Mouse (Mus musculus) Patski (cell line): ENCODE measurements at regions not wholly inside any gene's neighbourhood (a gene's known extent, or its start where the extent isn't known, plus 50 kb on each side); places are given as distances from the start of the nearest gene placed in this dataset.
A peak's percentile ranks its signal among the peaks of the same experiment; 100 is the strongest.
"Not testable (repeated sequence)": the region's sequence is repeated elsewhere in the genome, so short reads cannot be mapped to it uniquely, and the experiment has no call there.

ENCODE experiments used
- ATAC-seq: fragments of 100-300 bp; one replicate; pipeline ENCODE4 v1.8.0; 2021
- CTCF ChIA-PET: fragments of 350-600 bp; sonication (Branson Sonifier 250); formaldehyde crosslinking; loops from one replicate; lab custom pipeline; 2022; ENCODE audit warnings: inconsistent platforms; lab: Charles Lee
- POLR2A ChIA-PET: fragments of 350-600 bp; sonication (Branson Sonifier 250); formaldehyde crosslinking; loops from one replicate; lab custom pipeline; 2022; ENCODE audit warnings: antibody characterized with exemption, inconsistent platforms; lab: Charles Lee
- DNase-seq: peaks from one replicate; pipeline ENCODE4 v3.0.0-alpha.2; 2011; ENCODE audit warnings: low read depth, low spot score
- H3K27me3 ChIP-seq: fragments of 371-371 bp; one replicate; pipeline ENCODE4 v1.5.1; 2021
- CTCF ChIP-seq: fragments of 100-300 bp; IDR thresholded peaks from one replicate; pipeline ENCODE4 v1.5.1; 2021
- in situ Hi-C: fragments of 300-500 bp; cut with MboI; formaldehyde crosslinking; loops from 3 replicates; pipeline ENCODE4 v1.11.1; 2018; ENCODE audit warnings: low pct_unique_long_range_greater_than_20kb, mixed read lengths

- ATAC-seq, CTCF ChIA-PET, DNase-seq, POLR2A ChIA-PET, H3K27me3 ChIP-seq: not testable (repeated sequence)
- in situ Hi-C loops, result loop anchor here (5.0 kb wide), 1 partner anchor 35 kb away; no protein-coding TSS in a partner anchor
- TF ChIP-seq CTCF, result peak; percentile 45
These were observed 2447.9 kb upstream of the Gm8797 start for GRCm38 (mm10) chr3:3302657-3303056.

- CTCF ChIA-PET, result interaction anchor here (1.7 kb wide), 1 partner anchor 9 kb away, joined by 4 read pairs; no protein-coding TSS in a partner anchor
- TF ChIP-seq CTCF, result peak; percentile 28
- in situ Hi-C loops, result no loop called here
- ATAC-seq (no peak), DNase-seq (no peak)
- H3K27me3 ChIP-seq, result no peaks in the 10 kb centered on the region
- POLR2A ChIA-PET, result no interaction called here
These were observed 2442.1 kb upstream of the Gm8797 start for GRCm38 (mm10) chr3:3308461-3308860.

- in situ Hi-C loops, result no loop called here
- no peak for TF ChIP-seq CTCF
- ChIA-PET POLR2A (no interaction called here), CTCF (interaction anchor here (1.7 kb wide), 1 partner anchor 10 kb away, joined by 4 read pairs; no protein-coding TSS in a partner anchor)
- DNase-seq, result no peak
- no peak for ATAC-seq
- no peaks in the 10 kb centered on the region for H3K27me3 ChIP-seq
These were observed 2441.6 kb upstream of the Gm8797 start for GRCm38 (mm10) chr3:3308996-3309395.

GRCm38 (mm10) chr3:3310811-3311210, 2439.8 kb upstream of the Gm8797 start:
- no peak for ATAC-seq
- no peaks in the 10 kb centered on the region for H3K27me3 ChIP-seq
- ChIA-PET CTCF (interaction anchor here (1.5 kb wide), 1 partner anchor 10 kb away, joined by 5 read pairs; no protein-coding TSS in a partner anchor), POLR2A (interaction anchor here (0.7 kb wide), 1 partner anchor 10 kb away, joined by 3 read pairs; no protein-coding TSS in a partner anchor)
- DNase-seq, result no peak
- in situ Hi-C loops, result no loop called here
- TF ChIP-seq CTCF, result no peak

GRCm38 (mm10) chr3:3349634-3350033, 2401.0 kb upstream of the Gm8797 start:
- ChIA-PET POLR2A (no interaction called here), CTCF (no interaction called here)
- TF ChIP-seq CTCF, result no peak
- in situ Hi-C loops, result no loop called here
- H3K27me3 ChIP-seq, result no peaks in the 10 kb centered on the region
- DNase-seq (no peak), ATAC-seq (no peak)

DNA sequence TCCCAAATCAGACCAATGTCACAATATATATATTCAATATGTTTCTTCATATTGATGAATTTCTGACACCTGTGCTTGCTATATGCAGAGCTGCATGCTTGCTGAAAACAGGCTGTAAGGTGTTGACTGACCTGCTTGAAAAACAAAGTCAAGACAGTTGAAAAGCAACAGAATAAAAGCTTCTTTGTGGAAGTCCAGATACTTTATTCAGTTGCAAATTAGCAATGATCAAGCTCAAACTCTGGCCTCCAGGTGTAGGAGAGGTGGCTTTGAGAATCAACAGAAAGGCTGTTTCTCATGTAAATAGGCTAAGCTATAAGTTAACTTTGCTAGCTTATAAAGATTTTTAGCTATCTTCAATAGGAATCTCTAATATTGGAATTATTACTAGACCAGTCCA, 2379.7 kb upstream of the Gm8797 start:
- CTCF ChIA-PET, in situ Hi-C loops, ATAC-seq, POLR2A ChIA-PET, H3K27me3 ChIP-seq, DNase-seq: not testable (repeated sequence)

DNA sequence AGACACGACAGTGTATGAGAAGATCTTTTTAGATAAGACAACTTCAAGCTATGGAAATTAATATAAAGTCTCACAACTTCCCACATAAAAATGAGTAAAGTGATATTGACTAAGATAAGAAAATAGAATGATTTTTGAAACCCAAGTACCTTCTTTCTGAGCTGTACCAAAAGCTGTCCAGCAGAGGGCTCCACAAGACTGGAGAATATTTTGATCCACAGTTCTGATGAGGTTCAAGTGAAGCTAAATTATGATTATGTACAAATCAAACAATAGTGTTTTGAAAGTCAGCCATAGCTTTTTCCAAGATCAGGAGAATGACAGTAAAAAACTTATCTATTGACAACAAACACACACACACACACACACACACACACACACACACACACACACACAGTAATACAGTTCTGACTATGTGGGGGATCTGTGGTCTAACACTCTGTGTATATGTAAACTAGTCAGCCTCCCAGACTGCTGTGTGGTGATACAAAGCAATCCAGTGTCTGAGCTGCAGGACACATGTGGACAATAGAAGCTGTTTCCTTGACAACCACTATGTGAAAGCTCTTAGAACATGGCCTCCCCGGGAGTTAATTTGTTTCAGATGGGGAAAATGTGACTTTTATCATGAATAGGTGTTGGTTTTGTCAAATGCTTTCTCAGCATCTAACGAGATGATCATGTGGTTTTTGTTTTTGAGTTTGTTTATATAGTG, 2362.4 kb upstream of the Gm8797 start:
- ChIA-PET POLR2A (no interaction called here), CTCF (no interaction called here)
- DNase-seq (no peak), ATAC-seq (no peak)
- no peaks in the 10 kb centered on the region for H3K27me3 ChIP-seq
- in situ Hi-C loops, result no loop called here
- no peak for TF ChIP-seq CTCF
